Comparison of ENCODE assay signal across 18 mouse cellular contexts in genomic region chr6:34682126-34682525, GRCm38 (mm10).
DNase-seq lines count a peak whose midpoint lies in the region; ATAC-seq and TF ChIP-seq lines count a peak whose summit lies in the region.
"Had no signal": no experiment of that assay in that cellular context is flagged by ENCODE, and none has a peak within 500 bp of the region (broad histone marks: within the 10 kb centered on the region; RNA-seq: fewer than 3 reads in every experiment).

No protein-coding gene starts in this region.

- no peak overlapping the region for H3K4me2 ChIP-seq in heart, embryonic 13.5 days
- H3K4me2 ChIP-seq in embryonic facial prominence, embryonic 15.5 days (replicated peaks) = no peak overlapping the region
- no peak overlapping the region for H3K4me2 ChIP-seq in hindbrain, embryonic 13.5 days
- H3K4me2 ChIP-seq: forebrain, embryonic 15.5 days; stomach, embryonic 15.5 days had no signal

- H3K36me3 ChIP-seq in heart, embryonic 13.5 days = peaks cover 7% of the 10 kb centered on the region
- no peaks in the 10 kb centered on the region for H3K36me3 ChIP-seq in embryonic facial prominence, embryonic 15.5 days
- H3K36me3 ChIP-seq in hindbrain, embryonic 13.5 days = no peaks in the 10 kb centered on the region
- H3K36me3 ChIP-seq: forebrain, embryonic 15.5 days; stomach, embryonic 15.5 days had no signal

- peaks cover 40% of the 10 kb centered on the region for H3K4me1 ChIP-seq in heart, embryonic 13.5 days
- peaks cover 5% of the 10 kb centered on the region for H3K4me1 ChIP-seq in lung, adult 2 months (ENCODE audit: control insufficient read depth, insufficient read depth, low read length)
- H3K4me1 ChIP-seq in embryonic facial prominence, embryonic 15.5 days = peaks cover 30% of the 10 kb centered on the region
- H3K4me1 ChIP-seq in hindbrain, embryonic 13.5 days (replicated peaks) = peaks cover 11% of the 10 kb centered on the region
- H3K4me1 ChIP-seq: forebrain, embryonic 15.5 days had no signal

- H3K9me3 ChIP-seq in heart, embryonic 13.5 days = no peaks in the 10 kb centered on the region
- H3K9me3 ChIP-seq in embryonic facial prominence, embryonic 15.5 days (replicated peaks) = no peaks in the 10 kb centered on the region
- no peaks in the 10 kb centered on the region for H3K9me3 ChIP-seq in hindbrain, embryonic 13.5 days
- H3K9me3 ChIP-seq: forebrain, embryonic 15.5 days; stomach, embryonic 15.5 days had no signal

- 57% methylated on average over 8 of the region's 8 CpGs for WGBS in heart, embryonic 13.5 days
- WGBS in lung, adult 2 months = 33% methylated on average over 8 of the region's 8 CpGs
- WGBS in embryonic facial prominence, embryonic 15.5 days = 45% methylated on average over 8 of the region's 8 CpGs
- 69% methylated on average over 8 of the region's 8 CpGs for WGBS in hindbrain, embryonic 13.5 days

- H3K9ac ChIP-seq in heart, embryonic 13.5 days = no peak overlapping the region
- no peak overlapping the region for H3K9ac ChIP-seq in embryonic facial prominence, embryonic 15.5 days
- no peak overlapping the region for H3K9ac ChIP-seq in hindbrain, embryonic 13.5 days
- H3K9ac ChIP-seq: forebrain, embryonic 15.5 days; stomach, embryonic 15.5 days had no signal

- no peak for TF ChIP-seq POLR2A in lung, adult 2 months (IDR thresholded peaks at IDR 0.05; ENCODE audit: borderline replicate concordance, extremely low read depth, low read depth, low read length)

- DNase-seq in heart, postnatal 4 days = no peak
- DNase-seq in lung, postnatal 10 days = peak; percentile 11
- no peak for DNase-seq in lung, adult 2 months
- DNase-seq in kidney, postnatal 36 days = peak; percentile 21 to 29
- no peak for DNase-seq in gastrocnemius, adult 18-20 months (ENCODE audit: low spot score)
- DNase-seq: cerebellum, adult 11 months; gastrocnemius, postnatal 10 days; thymus, postnatal 4 days had no signal

- H3K4me3 ChIP-seq in heart, embryonic 13.5 days = no peak overlapping the region
- H3K4me3 ChIP-seq in lung, adult 2 months (replicated peaks; ENCODE audit: extremely low read depth, low read depth, low read length) = no peak overlapping the region
- no peak overlapping the region for H3K4me3 ChIP-seq in embryonic facial prominence, embryonic 15.5 days (replicated peaks)
- H3K4me3 ChIP-seq in hindbrain, embryonic 13.5 days = no peak overlapping the region
- H3K4me3 ChIP-seq: forebrain, embryonic 15.5 days; left cerebral cortex, adult 2 months; stomach, embryonic 15.5 days had no signal

- no peak for TF ChIP-seq CTCF in lung, adult 2 months (IDR thresholded peaks at IDR 0.05; ENCODE audit: insufficient read depth, low read length)

- H3K27me3 ChIP-seq in heart, embryonic 13.5 days (replicated peaks) = no peaks in the 10 kb centered on the region
- no peaks in the 10 kb centered on the region for H3K27me3 ChIP-seq in embryonic facial prominence, embryonic 15.5 days
- no peaks in the 10 kb centered on the region for H3K27me3 ChIP-seq in hindbrain, embryonic 13.5 days
- H3K27me3 ChIP-seq: forebrain, embryonic 15.5 days; stomach, embryonic 15.5 days had no signal

- ATAC-seq in heart, embryonic 13.5 days (ENCODE audit: extremely low read depth, insufficient number of reproducible peaks, low FRiP score, low TSS enrichment) = no peak
- ATAC-seq in embryonic facial prominence, embryonic 15.5 days (ENCODE audit: insufficient number of reproducible peaks, low FRiP score, low TSS enrichment, low read depth) = no peak
- ATAC-seq in hindbrain, embryonic 13.5 days (ENCODE audit: low FRiP score) = no peak
- ATAC-seq: activated CD4-positive, CD25-positive, alpha-beta regulatory T cell, adult 4 months; CD4-positive, CD25-positive, alpha-beta regulatory T cell, adult 4 months; forebrain, embryonic 15.5 days; lung, postnatal 0 days; midbrain, embryonic 16.5 days had no signal

- H3K27ac ChIP-seq in heart, embryonic 13.5 days (replicated peaks) = peak overlapping the region; percentile 6; the same call in 1 of the 2 replicates
- H3K27ac ChIP-seq in embryonic facial prominence, embryonic 15.5 days (replicated peaks) = peak overlapping the region; percentile 48; the same call in 1 of the 2 replicates
- no peak overlapping the region for H3K27ac ChIP-seq in hindbrain, embryonic 13.5 days
- H3K27ac ChIP-seq: forebrain, embryonic 15.5 days; left cerebral cortex, adult 2 months; stomach, embryonic 15.5 days had no signal

Comparison
In these comparisons a context has a peak if more than half of its experiments do, and no peak if none do; other contexts are left out.
1. DNase-seq: peak in lung, postnatal 10 days (single experiment) and kidney, postnatal 36 days (2 of 2); none in heart, postnatal 4 days (single experiment), lung, adult 2 months (single experiment) and gastrocnemius, adult 18-20 months (single experiment).